Mouse (Mus musculus) intestine, embryonic 14.5 days (tissue): ENCODE results near the gene Ugt1a7c. TPM values are rescaled to one million over a fixed set of nuclear protein-coding genes. Genes with fewer than 3 reads are reported as not detected.

Source experiments
- ATAC-seq: fragments of 200-750 bp; cut with Nextera tagmentation; replicated peaks from 2 replicates; pipeline ENCODE4 v1.8.0; 2017; ENCODE audit warnings: low read depth, moderate number of reproducible peaks, moderate TSS enrichment, moderate library complexity; ENCODE audit not compliant: low FRiP score, low TSS enrichment
- DNase-seq: peaks from one replicate; pipeline ENCODE4 v3.0.0-alpha.2; 2018; ENCODE audit warnings: low spot score
- H3K27ac ChIP-seq: fragments of 300-500 bp; sonication (generic); 2 replicates; pipeline ENCODE4 v1.5.1; 2014; ENCODE audit warnings: low read depth, mild to moderate bottlenecking, control low read depth
- H3K27me3 ChIP-seq: fragments of 300-500 bp; sonication (generic); replicated peaks from 2 replicates; pipeline ENCODE4 v1.6.1; 2014; ENCODE audit warnings: low read length, control low read depth; ENCODE audit not compliant: control insufficient read depth, insufficient read depth
- H3K36me3 ChIP-seq: fragments of 300-500 bp; sonication (generic); 2 replicates; pipeline ENCODE4 v1.6.1; 2014; ENCODE audit warnings: low read length, control low read depth; ENCODE audit not compliant: control insufficient read depth, insufficient read depth
- H3K4me1 ChIP-seq: fragments of 300-500 bp; sonication (generic); replicated peaks from 2 replicates; pipeline ENCODE4 v1.6.1; 2014; ENCODE audit warnings: low read length, control low read depth, mixed read lengths; ENCODE audit not compliant: control insufficient read depth, insufficient read depth
- H3K4me2 ChIP-seq: fragments of 300-500 bp; sonication (generic); 2 replicates; pipeline ENCODE4 v1.6.1; 2014; ENCODE audit warnings: low read length
- H3K4me3 ChIP-seq: fragments of 300-500 bp; sonication (generic); 2 replicates; pipeline ENCODE4 v1.5.1; 2014; ENCODE audit warnings: low read depth, low read length, control low read depth, mixed read lengths
- H3K9ac ChIP-seq: fragments of 300-500 bp; sonication (generic); 2 replicates; pipeline ENCODE4 v1.6.1; 2014; ENCODE audit warnings: mild to moderate bottlenecking, low read length
- H3K9me3 ChIP-seq: fragments of 300-500 bp; sonication (generic); 2 replicates; pipeline ENCODE4 v1.6.1; 2016; ENCODE audit warnings: low read length, control low read depth; ENCODE audit not compliant: control insufficient read depth
- WGBS: fragments of 180-500 bp; shearing (Covaris S2); extraction: QIAGEN DNeasy Blood & Tissue Kit; methylation state at CpG from one replicate; pipeline ENCODE4 v1.1.7; 2014; 5-methylcytosine and 5-hydroxymethylcytosine counted together
- polyA plus RNA-seq: library from polyadenylated mRNA; unstranded; fragments of >200 nt; fragmentation: Nextera tagmentation; extraction: Ambion mirVana; gene quantifications from 2 replicates; pipeline ENCODE4 v1.2.1, GENCODE M21; 2014

The Ugt1a7c gene
- polyA plus RNA-seq, 1 experiment from 2014 or later: 17.4 TPM

DNA sequence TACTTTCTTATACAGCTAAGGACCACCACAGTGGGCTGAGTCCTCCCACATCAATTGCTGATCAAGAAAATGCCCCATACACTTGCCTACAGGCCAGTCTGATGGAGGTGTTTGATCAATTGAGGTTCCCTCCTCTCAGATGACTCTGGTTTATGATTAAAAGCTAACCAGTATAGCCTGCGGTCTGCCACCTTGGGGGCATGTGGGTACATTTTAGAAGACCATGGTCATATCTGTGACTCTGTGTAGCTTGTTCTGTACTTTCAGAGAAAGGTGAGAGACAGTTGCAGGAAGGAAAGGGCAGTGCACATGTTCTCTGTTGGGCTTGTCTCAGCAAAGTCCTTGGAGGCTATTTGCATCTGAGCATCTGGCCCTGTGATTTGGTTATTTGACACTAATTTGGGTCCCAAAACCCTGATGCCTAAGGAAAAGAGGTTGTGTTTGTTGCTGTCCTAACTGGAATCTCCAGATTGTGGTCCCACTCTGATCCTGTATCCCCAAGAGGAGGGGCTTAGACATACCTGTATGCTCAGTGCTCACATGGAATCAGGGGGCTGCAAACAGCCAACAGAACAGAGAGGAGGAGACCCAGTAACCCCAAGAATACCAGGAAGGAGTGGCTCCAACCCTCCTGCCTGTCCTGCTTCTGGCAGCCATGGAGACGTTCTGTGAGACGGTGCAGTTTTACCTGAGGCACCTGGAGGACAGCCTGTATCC is 138.0 kb downstream of the Ugt1a7c start:
- WGBS: 57% methylated on average over 3 of the region's 3 CpGs
- H3K27me3 ChIP-seq: no peaks in the 10 kb centered on the region
- DNase-seq (no peak), ATAC-seq (no peak)
- no peak overlapping the region for H3K9ac ChIP-seq
- no peaks in the 10 kb centered on the region for H3K4me1 ChIP-seq
- no peaks in the 10 kb centered on the region for H3K36me3 ChIP-seq
- peaks cover 89% of the 10 kb centered on the region for H3K9me3 ChIP-seq
- no peak overlapping the region for H3K4me3 ChIP-seq
- no peak overlapping the region for H3K27ac ChIP-seq
- H3K4me2 ChIP-seq: no peak overlapping the region

DNA sequence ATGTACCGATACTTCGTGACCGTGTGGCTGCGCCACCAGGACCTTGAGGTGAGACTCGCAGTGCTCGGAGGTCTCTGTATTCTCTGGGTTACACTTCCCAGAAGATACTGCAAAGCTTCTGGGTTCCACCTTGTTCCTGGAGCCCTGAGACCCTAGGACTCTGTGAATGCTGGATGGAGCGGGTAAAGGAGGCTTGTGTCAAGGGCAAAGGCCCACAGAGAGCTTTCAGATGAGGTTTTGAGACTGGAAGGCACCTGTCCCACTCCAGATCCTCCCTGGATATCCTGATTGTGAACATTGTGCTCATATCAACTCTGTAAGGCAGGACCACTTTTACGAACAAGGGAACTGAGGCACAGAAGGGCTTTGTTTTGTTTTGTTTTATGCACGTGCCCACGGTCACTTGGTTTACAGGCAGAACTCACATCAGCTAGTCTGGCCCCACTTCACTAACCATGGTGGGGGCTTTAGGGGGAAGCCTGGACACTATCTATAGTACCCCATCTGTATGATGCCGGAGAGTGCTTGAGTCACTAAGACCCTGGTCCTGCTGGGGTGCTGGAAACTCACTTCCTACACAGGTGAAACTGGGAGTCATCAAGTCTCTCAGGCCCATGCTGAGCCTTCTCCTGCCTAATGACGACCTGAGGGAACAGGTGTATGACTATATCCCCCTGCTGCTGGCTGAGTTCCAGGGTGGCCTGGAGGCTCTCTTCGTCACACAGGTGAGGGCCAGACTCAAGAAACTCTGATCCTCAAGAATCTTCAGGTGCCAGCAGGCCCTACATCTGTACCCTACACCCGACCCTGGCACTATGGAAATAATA is 138.8 kb downstream of the Ugt1a7c start:
- Histone ChIP-seq H3K4me3 (no peak overlapping the region), H3K27ac (no peak overlapping the region), H3K4me1 (no peaks in the 10 kb centered on the region), H3K9ac (no peak overlapping the region), H3K36me3 (no peaks in the 10 kb centered on the region), H3K9me3 (peaks cover 89% of the 10 kb centered on the region), H3K27me3 (no peaks in the 10 kb centered on the region), H3K4me2 (no peak overlapping the region)
- DNase-seq: no peak
- 68% methylated on average over 14 of the region's 14 CpGs for WGBS
- no peak for ATAC-seq

DNA sequence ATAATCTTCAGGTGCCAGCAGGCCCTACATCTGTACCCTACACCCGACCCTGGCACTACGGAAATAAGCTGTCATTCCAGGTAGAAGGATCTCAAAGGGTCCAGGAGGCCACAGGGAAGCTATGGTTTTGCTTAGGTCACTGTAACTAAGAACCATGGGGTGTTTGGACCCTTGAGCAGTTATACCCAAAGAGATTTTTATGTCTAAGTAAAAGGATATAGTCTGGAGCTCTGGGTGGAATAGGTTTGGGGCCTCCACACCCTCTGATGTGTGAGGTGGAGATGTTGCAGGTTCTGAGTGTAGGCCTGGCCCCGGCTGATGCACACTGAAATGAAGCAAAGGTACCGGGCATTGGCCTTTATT is 139.4 kb downstream of the Ugt1a7c start:
- Histone ChIP-seq H3K27me3 (no peaks in the 10 kb centered on the region), H3K4me3 (no peak overlapping the region), H3K4me2 (no peak overlapping the region), H3K27ac (no peak overlapping the region), H3K36me3 (no peaks in the 10 kb centered on the region), H3K4me1 (no peaks in the 10 kb centered on the region), H3K9me3 (peaks cover 90% of the 10 kb centered on the region), H3K9ac (no peak overlapping the region)
- no peak for ATAC-seq
- WGBS: 65% methylated on average over 4 of the region's 4 CpGs
- DNase-seq: no peak

DNA sequence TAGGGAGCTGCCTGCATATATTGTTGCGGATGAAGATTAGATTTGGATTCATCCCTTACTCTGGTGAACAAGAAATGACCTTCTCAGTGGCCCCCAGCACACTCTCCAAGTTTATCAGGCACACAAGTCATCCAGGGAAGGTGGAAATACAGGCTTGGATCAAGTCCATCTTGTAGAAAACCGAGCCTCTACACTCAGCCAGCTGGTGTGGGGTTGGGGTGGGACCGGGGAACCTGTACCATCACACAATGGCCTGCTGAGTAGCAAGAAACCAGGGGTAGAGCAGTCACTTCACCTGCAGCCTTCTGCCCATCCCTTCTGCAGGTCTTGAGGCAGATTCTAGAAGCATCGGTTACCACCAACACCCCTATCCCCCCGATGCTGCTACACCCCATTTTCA is 139.8 kb downstream of the Ugt1a7c start:
- Histone ChIP-seq H3K4me2 (no peak overlapping the region), H3K9me3 (peaks cover 90% of the 10 kb centered on the region), H3K27me3 (no peaks in the 10 kb centered on the region), H3K36me3 (no peaks in the 10 kb centered on the region), H3K4me1 (no peaks in the 10 kb centered on the region), H3K4me3 (no peak overlapping the region), H3K27ac (no peak overlapping the region), H3K9ac (no peak overlapping the region)
- no peak for DNase-seq
- ATAC-seq: no peak
- WGBS: 47% methylated on average over 5 of the region's 5 CpGs

DNA sequence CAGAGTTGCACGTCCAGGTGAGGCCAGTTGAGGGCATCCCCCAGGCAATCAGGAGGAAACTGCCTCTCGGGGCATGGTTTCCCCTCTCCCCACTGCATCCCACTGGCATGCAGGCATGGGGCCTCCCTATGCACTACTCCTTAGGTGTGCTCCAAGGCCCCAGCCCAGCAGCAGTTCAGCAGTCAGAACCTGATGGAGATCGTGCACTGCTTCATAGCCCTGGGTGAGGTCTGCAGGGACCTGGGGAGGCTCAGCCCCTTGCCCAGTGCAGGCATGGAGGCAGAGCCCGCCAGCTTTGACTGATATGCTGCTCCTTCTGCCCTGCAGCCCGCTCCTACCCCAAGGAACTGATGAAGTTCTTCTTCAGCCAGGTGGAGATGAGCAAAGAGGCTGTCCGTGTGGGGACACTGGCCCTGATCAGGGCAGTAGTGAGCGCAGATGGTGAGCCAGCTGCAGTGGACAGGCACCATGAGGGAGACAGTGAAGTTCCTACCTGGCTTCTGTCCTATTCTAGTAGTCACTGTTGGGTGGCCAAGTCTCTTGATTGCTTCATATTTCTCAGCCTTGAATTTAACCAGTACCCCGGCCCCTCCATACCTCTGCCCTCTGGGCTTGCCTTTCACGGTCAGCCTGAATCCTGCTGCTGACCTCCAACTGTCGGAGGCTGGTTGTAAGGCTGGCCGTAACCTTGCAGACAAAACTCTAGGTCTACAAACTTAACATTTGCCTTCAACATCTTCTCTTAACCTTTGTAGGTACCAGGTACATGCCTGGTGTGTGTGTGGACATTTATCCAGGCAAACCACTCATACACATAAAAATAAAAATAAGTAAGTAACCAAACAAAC is 140.4 kb downstream of the Ugt1a7c start:
- Histone ChIP-seq H3K27ac (no peak overlapping the region), H3K4me1 (no peaks in the 10 kb centered on the region), H3K9me3 (peaks cover 89% of the 10 kb centered on the region), H3K4me2 (no peak overlapping the region), H3K4me3 (no peak overlapping the region), H3K36me3 (no peaks in the 10 kb centered on the region), H3K9ac (no peak overlapping the region), H3K27me3 (no peaks in the 10 kb centered on the region)
- DNase-seq: no peak
- 64% methylated on average over 11 of the region's 11 CpGs for WGBS
- no peak for ATAC-seq

DNA sequence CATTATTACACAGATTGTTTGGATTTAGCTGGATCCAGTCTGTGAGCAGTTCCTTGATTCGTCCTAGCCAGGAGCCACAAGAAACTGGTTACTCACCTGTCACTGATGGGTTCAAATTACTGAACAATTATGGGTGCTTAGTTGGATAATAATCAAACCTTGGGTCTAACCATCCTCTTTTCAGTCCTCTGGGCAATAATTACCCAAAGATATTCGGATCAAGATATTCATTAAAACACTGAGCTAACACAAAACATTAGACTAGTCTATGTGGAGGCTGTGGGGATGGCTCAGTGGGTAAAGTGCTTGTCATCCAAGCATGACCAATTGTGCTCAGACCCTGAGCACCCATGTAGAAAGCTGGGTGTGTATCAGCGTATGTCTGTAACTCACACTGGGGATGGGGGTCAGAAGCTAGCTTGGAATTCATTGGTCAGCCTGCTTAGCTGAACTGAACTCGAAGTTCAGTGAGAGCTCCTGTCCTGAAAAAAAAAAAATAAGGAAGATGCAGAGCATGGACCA is 141.1 kb downstream of the Ugt1a7c start:
- H3K27ac ChIP-seq: no peak overlapping the region
- no peak overlapping the region for H3K9ac ChIP-seq
- ATAC-seq (no peak), DNase-seq (no peak)
- H3K4me3 ChIP-seq: no peak overlapping the region
- no peaks in the 10 kb centered on the region for H3K36me3 ChIP-seq
- no peaks in the 10 kb centered on the region for H3K4me1 ChIP-seq
- peaks cover 89% of the 10 kb centered on the region for H3K9me3 ChIP-seq
- WGBS: 65% methylated on average over 4 of the region's 4 CpGs
- no peak overlapping the region for H3K4me2 ChIP-seq
- H3K27me3 ChIP-seq: no peaks in the 10 kb centered on the region

DNA sequence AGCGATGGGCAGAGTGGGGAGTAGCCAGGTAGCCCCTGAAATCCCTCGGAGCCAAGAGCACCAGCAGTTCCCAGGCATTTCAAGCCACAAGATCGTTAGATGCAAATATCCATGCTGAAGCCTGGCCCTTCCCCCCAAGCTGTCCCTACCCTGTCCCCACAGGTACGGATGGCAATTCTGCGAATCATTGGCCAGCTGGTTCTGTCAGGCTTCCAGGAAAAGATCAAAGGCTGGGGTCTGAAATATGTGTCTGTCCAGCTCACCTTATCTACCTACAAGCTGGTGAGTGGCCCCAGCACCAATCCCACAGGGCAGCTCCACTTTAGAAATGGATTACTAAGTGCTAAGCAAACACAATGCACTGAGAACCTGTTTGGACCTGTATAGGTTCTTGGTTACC is 142.4 kb downstream of the Ugt1a7c start:
- H3K27me3 ChIP-seq: no peaks in the 10 kb centered on the region
- WGBS: 77% methylated on average over 5 of the region's 5 CpGs
- H3K9me3 ChIP-seq: peaks cover 83% of the 10 kb centered on the region
- no peak overlapping the region for H3K4me3 ChIP-seq
- no peak overlapping the region for H3K9ac ChIP-seq
- ATAC-seq (peak; percentile 4; the same call in 1 of the 2 replicates), DNase-seq (no peak)
- H3K36me3 ChIP-seq: no peaks in the 10 kb centered on the region
- H3K27ac ChIP-seq: no peak overlapping the region
- no peaks in the 10 kb centered on the region for H3K4me1 ChIP-seq
- H3K4me2 ChIP-seq: no peak overlapping the region

DNA sequence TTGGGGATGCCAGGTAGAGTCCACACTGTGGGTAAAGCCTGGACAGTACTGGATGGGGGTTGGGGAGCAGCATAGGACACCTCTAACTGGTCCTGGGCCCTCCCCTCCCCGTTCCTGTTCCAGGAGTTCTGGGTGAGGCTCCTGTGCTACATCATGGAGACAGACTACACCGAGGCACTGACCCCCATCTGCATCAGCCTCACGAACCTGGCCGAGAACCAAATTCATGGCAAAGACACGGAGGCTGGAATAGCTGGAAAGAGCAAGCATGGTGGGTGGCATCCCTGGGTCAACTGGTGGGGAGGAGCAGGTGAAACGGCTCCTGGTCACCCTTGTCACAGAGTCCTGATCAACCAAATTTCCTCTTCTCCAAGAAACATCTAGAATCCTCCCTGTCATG is 143.9 kb downstream of the Ugt1a7c start:
- no peaks in the 10 kb centered on the region for H3K27me3 ChIP-seq
- no peak overlapping the region for H3K9ac ChIP-seq
- peaks cover 84% of the 10 kb centered on the region for H3K9me3 ChIP-seq
- DNase-seq (no peak), ATAC-seq (no peak; the same call in 1 of the 2 replicates)
- WGBS: 77% methylated on average over 6 of the region's 6 CpGs
- no peak overlapping the region for H3K4me3 ChIP-seq
- no peak overlapping the region for H3K4me2 ChIP-seq
- no peaks in the 10 kb centered on the region for H3K36me3 ChIP-seq
- no peaks in the 10 kb centered on the region for H3K4me1 ChIP-seq
- H3K27ac ChIP-seq: no peak overlapping the region
